In the genomic region with DNA sequence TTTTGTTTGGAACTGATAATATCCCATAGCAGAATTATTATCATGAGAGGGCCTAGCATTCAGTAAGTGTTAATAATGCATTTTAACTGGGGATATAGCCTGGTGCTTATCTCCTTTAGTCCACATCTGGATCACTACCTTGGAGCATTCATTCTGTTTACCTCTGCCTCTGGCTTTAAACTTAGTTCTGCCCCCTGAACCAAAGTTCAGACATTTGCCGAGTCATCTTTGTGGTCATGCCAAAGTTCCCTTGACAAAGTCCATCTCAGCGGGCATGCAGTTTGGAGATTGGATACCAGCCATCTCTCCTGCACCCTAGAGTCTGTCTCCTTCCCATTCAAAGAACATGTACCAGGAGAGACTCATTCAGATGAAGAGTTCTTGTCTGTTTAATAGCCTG, we compare ENCODE assay signal across 8 mouse cellular contexts. TPM values are rescaled to one million over a fixed set of nuclear protein-coding genes. Genes with fewer than 3 reads are reported as not detected.
DNase-seq lines count a peak whose midpoint lies in the region; ATAC-seq and TF ChIP-seq lines count a peak whose summit lies in the region.

No protein-coding gene starts in this region.

- no peaks in the 10 kb centered on the region for H3K9me3 ChIP-seq in forebrain, embryonic 16.5 days (ENCODE audit: control insufficient read depth, low read length)
- no peaks in the 10 kb centered on the region for H3K9me3 ChIP-seq in midbrain, postnatal 0 days (ENCODE audit: low read length)

- peak overlapping the region; percentile 64; the same call in 1 of the 2 replicates for H3K27ac ChIP-seq in left cerebral cortex, adult 2 months
- no peak overlapping the region for H3K27ac ChIP-seq in forebrain, embryonic 16.5 days (ENCODE audit: low read length)
- no peak overlapping the region for H3K27ac ChIP-seq in midbrain, postnatal 0 days (ENCODE audit: low read depth, low read length)

- H3K36me3 ChIP-seq in forebrain, embryonic 16.5 days (ENCODE audit: control insufficient read depth, insufficient read depth), result no peaks in the 10 kb centered on the region
- no peaks in the 10 kb centered on the region for H3K36me3 ChIP-seq in midbrain, postnatal 0 days (ENCODE audit: insufficient read depth, low read length)

- peak overlapping the region; percentile 76 for H3K4me2 ChIP-seq in forebrain, embryonic 16.5 days (ENCODE audit: low read length)
- H3K4me2 ChIP-seq in midbrain, postnatal 0 days (ENCODE audit: low read depth, low read length, poor library complexity, severe bottlenecking), result peak overlapping the region; percentile 67

- intact Hi-C loops in left cerebral cortex, adult 2 months (cut with DNase I), result no loop called here

- DNase-seq in left cerebral cortex, adult 2 months (ENCODE audit: extremely low spot score in 1 of 2, low spot score in 2 of 2), result no peak
- DNase-seq in left cerebral cortex, adult 8-10 months (ENCODE audit: low spot score in 2 of 2), result no peak
- DNase-seq in kidney, postnatal 10 days, result peak; percentile 53
- no peak for DNase-seq in midbrain, postnatal 0 days (ENCODE audit: low spot score)
- no peak for DNase-seq in urinary bladder, postnatal 36 days (ENCODE audit: low spot score in 2 of 2)
- DNase-seq in right cerebral cortex, postnatal 14 days, result no peak
- no peak for DNase-seq in Muller cell, postnatal 12 days (ENCODE audit: inconsistent ontology term)

- no peak overlapping the region for H3K9ac ChIP-seq in forebrain, embryonic 16.5 days (replicated peaks; ENCODE audit: low read depth, low read length)
- no peak overlapping the region for H3K9ac ChIP-seq in midbrain, postnatal 0 days (replicated peaks; ENCODE audit: low read length, poor library complexity, severe bottlenecking)

- H3K27me3 ChIP-seq in forebrain, embryonic 16.5 days (replicated peaks; ENCODE audit: control insufficient read depth, insufficient read depth, low read length), result no peaks in the 10 kb centered on the region
- H3K27me3 ChIP-seq in midbrain, postnatal 0 days (ENCODE audit: insufficient read depth, low read length), result no peaks in the 10 kb centered on the region

- WGBS in forebrain, embryonic 16.5 days, result 73% methylated on average over 2 of the region's 2 CpGs
- WGBS in midbrain, postnatal 0 days, result 78% methylated on average over 2 of the region's 2 CpGs

- no peaks in the 10 kb centered on the region; the same call in 1 of the 2 replicates for H3K4me1 ChIP-seq in forebrain, embryonic 16.5 days (replicated peaks; ENCODE audit: control insufficient read depth, insufficient read depth, low read length)
- no peaks in the 10 kb centered on the region for H3K4me1 ChIP-seq in midbrain, postnatal 0 days (ENCODE audit: insufficient read depth, low read length)

- ATAC-seq in forebrain, embryonic 16.5 days, result no peak
- ATAC-seq in midbrain, postnatal 0 days (ENCODE audit: low FRiP score), result no peak

- TF ChIP-seq CTCF in left cerebral cortex, adult 2 months (IDR thresholded peaks at IDR 0.05), result no peak
- TF ChIP-seq CTCF in midbrain, postnatal 0 days (IDR thresholded peaks at IDR 0.05), result no peak

- peak overlapping the region; percentile 64 for H3K4me3 ChIP-seq in left cerebral cortex, adult 2 months
- H3K4me3 ChIP-seq in forebrain, embryonic 16.5 days (replicated peaks; ENCODE audit: low read length), result peak overlapping the region; percentile 66; the same call in 1 of the 2 replicates
- peak overlapping the region; percentile 54; the same call in 1 of the 2 replicates for H3K4me3 ChIP-seq in midbrain, postnatal 0 days (ENCODE audit: low read depth, low read length)

RNA-seq across cellular contexts. Expression of a gene that starts 0.9 kb away (rescaled TPM):
- total RNA-seq in left cerebral cortex, adult 2 months (2021), result 10 to 100 TPM; 15.2 to 18.5 TPM
- total RNA-seq in left cerebral cortex, adult 8-10 months (2022), result 10 to 100 TPM; 23.7 to 26.5 (median 24.5) TPM
- 16.2 and 16.4 TPM in 2 replicates for polyA plus RNA-seq in forebrain, embryonic 16.5 days (2015; fragmentation: Nextera tagmentation; extraction: Ambion mirVana)
- total RNA-seq in midbrain, postnatal 0 days (2014; rRNA removed), result 32.5 and 33.8 TPM in 2 replicates
- 29.4 and 31.1 TPM in 2 replicates for polyA plus RNA-seq in midbrain, postnatal 0 days (2015; fragmentation: Nextera tagmentation; extraction: Ambion mirVana)

RNA-seq across cellular contexts. Expression of a gene that starts 49.4 kb away (rescaled TPM):
- not detected for total RNA-seq in left cerebral cortex, adult 2 months (2021)
- not detected for total RNA-seq in left cerebral cortex, adult 8-10 months (2022)
- polyA plus RNA-seq in forebrain, embryonic 16.5 days (2015; fragmentation: Nextera tagmentation; extraction: Ambion mirVana), result not detected in 2 replicates
- not detected in 2 replicates for total RNA-seq in midbrain, postnatal 0 days (2014; rRNA removed)
- not detected in 2 replicates for polyA plus RNA-seq in midbrain, postnatal 0 days (2015; fragmentation: Nextera tagmentation; extraction: Ambion mirVana)

RNA-seq across cellular contexts. Expression of a gene that starts 49.4 kb away (rescaled TPM):
- not detected for total RNA-seq in left cerebral cortex, adult 2 months (2021)
- under 1 TPM in 1 of 4 experiments, not detected in 3; 0.16 TPM for total RNA-seq in left cerebral cortex, adult 8-10 months (2022)
- polyA plus RNA-seq in forebrain, embryonic 16.5 days (2015; fragmentation: Nextera tagmentation; extraction: Ambion mirVana), result not detected in 2 replicates
- total RNA-seq in midbrain, postnatal 0 days (2014; rRNA removed), result 0.16 TPM in 1 of 2 replicates, not detected in the other
- 0.06 TPM in 1 of 2 replicates, not detected in the other for polyA plus RNA-seq in midbrain, postnatal 0 days (2015; fragmentation: Nextera tagmentation; extraction: Ambion mirVana)
